Mouse (Mus musculus): ENCODE results near the gene Cep250.
"Not testable (repeated sequence)": the region's sequence is repeated elsewhere in the genome, so short reads cannot be mapped to it uniquely, and the experiment has no call there.

Gene Cep250

DNA sequence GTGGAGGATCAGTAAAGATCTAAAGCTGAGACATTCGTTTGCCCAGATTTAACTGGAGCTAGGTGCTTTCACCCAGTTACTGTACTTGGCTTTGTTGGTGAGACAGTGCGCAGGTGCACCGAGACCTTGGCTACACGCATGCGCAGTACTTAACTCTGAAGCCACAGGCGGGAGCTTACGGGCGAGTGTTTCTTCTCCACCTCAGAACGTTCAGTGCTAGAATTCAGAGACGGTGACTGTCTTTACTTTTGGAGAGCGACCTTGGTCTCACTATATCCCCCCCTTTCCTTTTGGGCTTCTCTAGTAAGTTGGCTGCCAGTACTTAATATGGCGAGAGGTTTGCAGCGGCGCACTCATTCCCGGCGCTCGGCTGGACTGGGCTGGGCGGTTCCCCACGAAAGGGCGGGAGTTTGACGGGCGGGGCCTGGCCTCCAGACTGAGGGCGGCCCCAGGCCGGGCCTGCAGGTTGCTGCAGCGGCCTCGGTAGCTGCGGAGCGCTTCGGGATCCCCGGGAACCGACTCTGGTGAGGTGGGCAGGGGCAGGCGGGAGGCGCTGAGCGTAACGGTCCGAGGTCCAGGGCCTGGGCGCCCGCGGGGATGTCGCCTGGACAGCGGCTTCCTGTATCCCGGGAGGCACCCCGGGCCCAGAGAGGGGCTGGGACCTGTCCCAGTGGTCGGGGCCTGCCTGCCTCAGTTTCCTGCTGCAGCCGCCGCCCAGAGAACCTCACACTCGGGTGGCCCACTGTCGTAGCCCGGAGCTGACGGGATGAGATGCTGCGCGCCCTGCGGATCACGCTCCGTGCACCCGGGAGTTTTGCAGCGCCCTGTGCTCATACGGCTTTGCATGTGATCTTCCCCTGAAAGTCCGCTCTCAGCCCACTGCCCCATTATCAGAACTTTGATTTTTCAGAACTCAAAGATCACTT is at the start of gene Cep250:
Gene Cep250 (plus strand): TSS at position 325 of the 926 bp plus-strand sequence.
- in situ Hi-C loops (cut with MboI, MseI) = no loop called here

DNA sequence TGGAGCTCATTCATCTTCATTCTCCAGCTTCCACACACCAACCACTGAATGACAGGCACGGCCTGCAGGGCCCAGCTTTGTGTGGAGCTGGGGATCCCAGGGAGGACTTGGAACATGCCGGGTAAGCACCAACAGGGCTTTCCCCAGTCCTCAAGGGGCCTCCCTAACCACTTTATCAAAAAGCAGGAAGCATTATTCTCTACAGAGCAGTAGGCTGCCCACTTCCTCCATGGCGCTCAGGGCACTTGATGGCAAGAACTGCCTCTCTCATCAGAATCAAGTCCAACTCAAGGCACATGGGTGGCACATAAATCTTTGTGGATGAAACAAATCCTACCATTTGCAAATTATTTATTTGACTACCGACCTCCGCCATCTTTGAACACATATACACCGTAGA is 41.6 kb upstream of the Cep250 start:
- in situ Hi-C loops (cut with MboI, MseI) = no loop called here

- in situ Hi-C loops (cut with MboI, MseI) = no loop called here
These were observed 33.1 kb upstream of the Cep250 start for GRCm38 (mm10) chr2:155923143-155923542.

DNA sequence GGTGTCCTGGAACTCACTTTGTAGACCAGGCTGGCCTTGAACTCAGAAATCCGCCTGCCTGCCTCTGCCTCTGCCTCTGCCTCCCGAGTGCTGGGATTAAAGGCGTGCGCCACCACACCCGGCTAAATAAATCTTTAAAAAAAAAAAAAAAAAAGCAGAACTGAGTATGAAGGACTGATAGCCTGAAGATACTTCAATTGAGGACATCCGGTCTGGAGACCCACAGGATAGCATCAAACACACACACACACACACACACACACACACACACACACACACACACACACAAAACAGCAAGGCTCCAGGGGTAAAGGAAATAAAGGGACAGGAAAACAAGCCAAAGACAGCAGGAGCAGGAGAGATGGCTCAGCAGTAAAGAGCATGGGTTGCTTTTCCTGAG is 31.0 kb upstream of the Cep250 start:
- in situ Hi-C loops (cut with MboI, MseI) = not testable (repeated sequence)

GRCm38 (mm10) chr2:155928711-155929345 is 27.4 kb upstream of the Cep250 start:
- in situ Hi-C loops (cut with MboI, MseI) = no loop called here

- in situ Hi-C loops (cut with MboI, MseI) = no loop called here
These were observed 26.5 kb upstream of the Cep250 start, which contains the start of gene Uqcc1 for GRCm38 (mm10) chr2:155929531-155930442. Uqcc1 (minus strand) TSS chr2:155930310.

GRCm38 (mm10) chr2:155939897-155940529 is 16.2 kb upstream of the Cep250 start:
- in situ Hi-C loops (cut with MboI, MseI) = loop anchor here (5.0 kb wide), 1 partner anchor 108 kb away; the partner anchor contains the start of gene Fam83c

- in situ Hi-C loops (cut with MboI, MseI) = loop anchor here (5.0 kb wide), 1 partner anchor 108 kb away; the partner anchor contains the start of gene Fam83c
These were observed 15.6 kb upstream of the Cep250 start, which contains the start of gene Gm15557 for GRCm38 (mm10) chr2:155940681-155941080. Gm15557 (plus strand) TSS chr2:155940728.

DNA sequence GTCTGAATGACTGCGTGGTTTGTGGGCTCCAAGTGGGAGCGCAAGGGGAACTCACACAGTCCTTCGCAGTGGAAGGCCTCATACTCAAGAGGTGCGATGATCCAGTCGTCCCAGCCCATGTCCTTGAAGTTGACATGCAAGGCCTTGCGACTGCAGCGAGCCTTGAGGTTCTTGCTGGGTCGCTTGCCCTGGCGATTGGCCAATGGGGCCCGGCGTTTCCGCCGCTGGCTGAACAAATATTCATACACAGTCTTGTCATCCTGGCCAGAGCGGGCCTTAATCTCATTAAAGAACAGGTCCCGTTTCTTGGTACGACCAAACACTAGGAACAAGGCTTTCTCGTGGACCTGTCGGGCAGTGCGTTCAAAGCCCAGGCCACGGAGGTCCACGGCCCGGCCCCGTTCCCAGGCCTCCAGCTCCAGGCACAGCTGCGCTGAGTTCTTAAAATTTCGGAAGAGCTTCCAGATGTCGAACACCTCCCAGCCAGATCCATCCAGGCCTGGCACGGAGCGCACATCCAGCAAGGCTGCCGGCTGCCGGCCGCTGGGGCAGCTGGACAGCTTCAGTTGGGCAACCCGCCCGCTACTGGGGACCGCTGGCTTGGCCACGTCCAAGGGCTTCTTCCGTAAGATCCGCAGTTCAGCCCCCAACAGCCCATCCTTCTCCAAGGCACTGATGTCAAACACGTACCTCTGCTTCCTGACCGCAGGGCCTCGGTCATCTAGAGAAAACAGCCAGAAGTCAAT is 14.4 kb upstream of the Cep250 start:
- in situ Hi-C loops (cut with MboI, MseI) = loop anchor here (5.0 kb wide), 1 partner anchor 110 kb away; the partner anchor contains the start of gene Fam83c

- in situ Hi-C loops (cut with MboI, MseI) = loop anchor here (5.0 kb wide), 1 partner anchor 111 kb away; the partner anchor contains the start of gene Fam83c
These were observed 12.8 kb upstream of the Cep250 start for GRCm38 (mm10) chr2:155943463-155943862.

DNA sequence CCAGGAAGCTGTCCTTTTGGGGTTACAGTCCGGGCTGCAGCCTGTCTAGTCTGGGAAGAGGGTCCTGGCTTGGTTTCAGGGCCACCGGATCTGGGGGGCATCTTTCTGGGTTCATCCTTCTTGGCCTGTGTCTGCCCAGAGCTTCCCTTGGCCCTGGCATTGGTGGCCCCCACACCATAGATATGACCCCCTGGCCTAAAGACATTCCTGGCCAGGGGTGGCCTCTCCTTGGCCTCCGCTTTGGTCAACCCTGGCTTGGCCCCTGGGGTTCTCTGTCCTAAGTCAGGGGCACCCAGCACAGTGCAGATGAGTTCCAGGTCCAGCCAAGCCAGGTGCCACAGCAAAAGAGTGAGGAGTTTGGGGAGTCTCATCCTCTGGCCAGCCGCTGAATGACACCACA is 11.6 kb upstream of the Cep250 start:
- in situ Hi-C loops (cut with MboI, MseI) = loop anchor here (5.0 kb wide), 1 partner anchor 112 kb away; the partner anchor contains the start of gene Fam83c

- in situ Hi-C loops (cut with MboI, MseI) = no loop called here
These were observed 11.1 kb upstream of the Cep250 start, which contains the start of gene Gdf5 for GRCm38 (mm10) chr2:155945124-155945523. Gdf5 (minus strand) TSS chr2:155945367.

GRCm38 (mm10) chr2:155945580-155945979 is 10.7 kb upstream of the Cep250 start:
- in situ Hi-C loops (cut with MboI, MseI) = no loop called here

- in situ Hi-C loops (cut with MboI, MseI) = no loop called here
These were observed 10.2 kb upstream of the Cep250 start for GRCm38 (mm10) chr2:155946069-155946468.

- in situ Hi-C loops (cut with MboI, MseI) = no loop called here
These were observed 9.8 kb upstream of the Cep250 start for GRCm38 (mm10) chr2:155946499-155946898.

- in situ Hi-C loops (cut with MboI, MseI) = no loop called here
These were observed 8.8 kb upstream of the Cep250 start for GRCm38 (mm10) chr2:155947390-155948002.

- in situ Hi-C loops (cut with MboI, MseI) = no loop called here
These were observed 6.9 kb upstream of the Cep250 start for GRCm38 (mm10) chr2:155949362-155949761.

DNA sequence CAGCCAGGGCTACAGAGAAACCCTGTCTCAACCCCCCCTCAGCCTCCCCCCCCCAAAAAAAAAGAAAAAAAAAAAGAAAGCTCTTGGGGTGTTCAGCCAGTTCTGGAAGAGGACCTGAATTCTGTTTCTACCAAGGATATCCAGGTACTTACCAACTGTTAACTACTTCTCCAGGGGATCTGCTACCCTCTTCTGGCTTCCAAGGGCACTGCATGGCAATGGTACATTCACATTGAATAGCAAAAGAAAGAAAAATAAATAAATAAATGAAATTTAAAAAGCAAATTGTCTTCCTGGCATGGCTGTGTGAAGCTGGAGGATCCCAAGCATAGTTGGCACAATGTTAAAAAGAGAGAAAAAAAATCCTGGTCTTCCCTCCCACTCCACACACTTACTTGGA is 4.3 kb upstream of the Cep250 start:
- in situ Hi-C loops (cut with MboI, MseI) = no loop called here

DNA sequence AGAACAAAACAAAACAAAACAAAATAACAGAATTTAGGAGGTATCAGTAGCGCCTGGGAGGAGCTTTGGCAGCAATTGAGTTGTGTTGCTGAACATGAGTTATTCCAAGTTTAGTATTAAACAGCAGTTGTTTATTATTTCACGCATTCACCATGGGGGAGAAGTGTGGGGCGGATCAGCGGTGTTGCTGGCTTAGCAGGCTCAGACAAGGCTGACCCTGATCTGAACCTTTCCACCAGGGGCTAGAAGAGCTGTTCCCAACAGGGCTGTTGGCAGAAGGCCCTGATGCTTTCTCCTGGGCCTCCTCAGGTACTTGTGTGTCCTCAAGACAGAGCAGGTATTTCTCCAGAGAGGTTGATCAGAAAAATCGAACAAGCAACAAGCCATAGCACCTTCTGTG is 3.7 kb downstream of the Cep250 start:
- in situ Hi-C loops (cut with MboI, MseI) = no loop called here

Data from regulatory T cell (primary cell).